Mouse (Mus musculus): ENCODE results near the gene Zfp641. TPM values are rescaled to one million over a fixed set of nuclear protein-coding genes. Genes with fewer than 3 reads are reported as not detected.

Zfp641 gene
- 3.6 TPM for polyA plus RNA-seq (2014; fragmentation: Illumina TruSeq; extraction: RNeasy Lipid Tissue Mini Kit (QIAGEN cat#74804); ENCODE audit: low read depth, low replicate concordance)

DNA sequence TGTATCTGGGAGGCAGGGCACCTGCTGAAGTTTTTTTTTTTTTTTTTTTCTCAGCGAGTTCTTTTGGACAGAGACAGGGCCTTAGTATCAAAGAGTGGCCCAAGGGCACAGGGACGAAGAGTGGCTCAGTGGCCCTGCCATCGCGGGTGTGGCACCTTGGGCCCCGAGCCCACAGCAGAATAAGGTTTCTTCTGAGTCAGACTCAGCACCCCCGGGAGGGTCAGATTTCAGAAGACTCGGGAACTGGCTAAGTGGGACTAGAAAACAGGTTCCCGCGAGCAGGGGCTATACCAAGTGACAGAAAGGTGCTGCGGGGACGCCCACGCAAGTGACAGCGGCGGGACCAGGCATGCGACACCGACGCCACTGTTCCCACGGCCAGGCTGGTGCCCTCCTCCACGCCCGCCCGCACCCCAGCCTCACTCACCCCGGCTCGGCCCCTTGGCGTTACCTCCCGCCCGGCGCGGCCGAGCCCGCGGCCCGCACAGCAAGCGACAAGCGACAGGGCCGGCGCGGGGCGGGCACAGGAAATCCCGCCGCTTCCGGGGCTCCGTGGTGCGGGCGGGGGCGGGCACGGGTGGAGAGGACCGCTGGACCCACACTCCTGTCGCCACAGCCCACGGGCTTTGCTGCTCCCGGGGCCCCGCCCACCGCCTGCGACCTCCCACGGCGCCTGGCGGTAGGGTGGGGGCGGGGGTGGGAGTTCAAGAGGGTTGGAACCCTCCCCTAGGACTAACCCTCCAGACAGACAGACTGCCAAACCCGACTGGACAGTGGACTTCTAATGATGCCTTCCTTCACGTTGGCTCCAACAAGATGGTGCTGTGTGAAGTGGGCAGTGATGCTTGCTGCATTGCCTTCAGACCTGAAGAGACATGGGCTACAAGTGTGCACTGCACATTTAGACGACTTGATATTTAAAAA, at the start of gene Zfp641:
Gene Zfp641 (minus strand): TSS at position 534 of the 924 bp plus-strand sequence.

GRCm38 (mm10) chr15:98340887-98341286, 44.9 kb upstream of the Zfp641 start, which contains the start of gene Olfr284:
Gene Olfr284 (minus strand): TSS chr15:98340987.

GRCm38 (mm10) chr15:98317177-98317724, 21.3 kb upstream of the Zfp641 start, which contains the start of gene Olfr285:
Gene Olfr285 (minus strand): TSS chr15:98317353.

GRCm38 (mm10) chr15:98257193-98257592, 38.8 kb downstream of the Zfp641 start, which contains the start of gene H1fnt:
Gene H1fnt (minus strand): TSS chr15:98257293.

Other genes with a start within 250 kb of the Zfp641 start
- gene Pfkm, start 203.6 kb downstream of the Zfp641 start, polyA plus RNA-seq (2014; fragmentation: Illumina TruSeq; extraction: RNeasy Lipid Tissue Mini Kit (QIAGEN cat#74804); ENCODE audit: low read depth, low replicate concordance) = 21.6 TPM
- gene Senp1, start 202.4 kb downstream of the Zfp641 start, polyA plus RNA-seq (2014; fragmentation: Illumina TruSeq; extraction: RNeasy Lipid Tissue Mini Kit (QIAGEN cat#74804); ENCODE audit: low read depth, low replicate concordance) = 17.6 TPM
- gene Asb8, start 130.5 kb downstream of the Zfp641 start, polyA plus RNA-seq (2014; fragmentation: Illumina TruSeq; extraction: RNeasy Lipid Tissue Mini Kit (QIAGEN cat#74804); ENCODE audit: low read depth, low replicate concordance) = 23.7 TPM
- 0.57 TPM for gene Ccdc184, start 129.0 kb downstream of the Zfp641 start, polyA plus RNA-seq (2014; fragmentation: Illumina TruSeq; extraction: RNeasy Lipid Tissue Mini Kit (QIAGEN cat#74804); ENCODE audit: low read depth, low replicate concordance)
- gene Olfr288, start 100.6 kb downstream of the Zfp641 start, polyA plus RNA-seq (2014; fragmentation: Illumina TruSeq; extraction: RNeasy Lipid Tissue Mini Kit (QIAGEN cat#74804); ENCODE audit: low read depth, low replicate concordance) = not detected
- not detected for gene Gm44579, start 75.2 kb downstream of the Zfp641 start, polyA plus RNA-seq (2014; fragmentation: Illumina TruSeq; extraction: RNeasy Lipid Tissue Mini Kit (QIAGEN cat#74804); ENCODE audit: low read depth, low replicate concordance)
- not detected for gene Olfr287, start 75.1 kb downstream of the Zfp641 start, polyA plus RNA-seq (2014; fragmentation: Illumina TruSeq; extraction: RNeasy Lipid Tissue Mini Kit (QIAGEN cat#74804); ENCODE audit: low read depth, low replicate concordance)
- not detected for gene Olfr286, start 61.7 kb downstream of the Zfp641 start, polyA plus RNA-seq (2014; fragmentation: Illumina TruSeq; extraction: RNeasy Lipid Tissue Mini Kit (QIAGEN cat#74804); ENCODE audit: low read depth, low replicate concordance)
- 15.9 TPM for gene H1fnt, start 38.9 kb downstream of the Zfp641 start, polyA plus RNA-seq (2014; fragmentation: Illumina TruSeq; extraction: RNeasy Lipid Tissue Mini Kit (QIAGEN cat#74804); ENCODE audit: low read depth, low replicate concordance)
- not detected for gene Olfr285, start 21.2 kb upstream of the Zfp641 start, polyA plus RNA-seq (2014; fragmentation: Illumina TruSeq; extraction: RNeasy Lipid Tissue Mini Kit (QIAGEN cat#74804); ENCODE audit: low read depth, low replicate concordance)
- not detected for gene Olfr284, start 44.8 kb upstream of the Zfp641 start, polyA plus RNA-seq (2014; fragmentation: Illumina TruSeq; extraction: RNeasy Lipid Tissue Mini Kit (QIAGEN cat#74804); ENCODE audit: low read depth, low replicate concordance)
- gene Olfr283, start 84.8 kb upstream of the Zfp641 start, polyA plus RNA-seq (2014; fragmentation: Illumina TruSeq; extraction: RNeasy Lipid Tissue Mini Kit (QIAGEN cat#74804); ENCODE audit: low read depth, low replicate concordance) = not detected
- not detected for gene Olfr282, start 135.1 kb upstream of the Zfp641 start, polyA plus RNA-seq (2014; fragmentation: Illumina TruSeq; extraction: RNeasy Lipid Tissue Mini Kit (QIAGEN cat#74804); ENCODE audit: low read depth, low replicate concordance)
- gene Olfr281, start 156.4 kb upstream of the Zfp641 start, polyA plus RNA-seq (2014; fragmentation: Illumina TruSeq; extraction: RNeasy Lipid Tissue Mini Kit (QIAGEN cat#74804); ENCODE audit: low read depth, low replicate concordance) = not detected
- gene OR5BS1P, start 173.7 kb upstream of the Zfp641 start, polyA plus RNA-seq (2014; fragmentation: Illumina TruSeq; extraction: RNeasy Lipid Tissue Mini Kit (QIAGEN cat#74804); ENCODE audit: low read depth, low replicate concordance) = not detected
- not detected for gene Lalba, start 186.6 kb upstream of the Zfp641 start, polyA plus RNA-seq (2014; fragmentation: Illumina TruSeq; extraction: RNeasy Lipid Tissue Mini Kit (QIAGEN cat#74804); ENCODE audit: low read depth, low replicate concordance)
- not detected for gene Olfr279, start 196.2 kb upstream of the Zfp641 start, polyA plus RNA-seq (2014; fragmentation: Illumina TruSeq; extraction: RNeasy Lipid Tissue Mini Kit (QIAGEN cat#74804); ENCODE audit: low read depth, low replicate concordance)
- 45.0 TPM for gene Kansl2, start 238.1 kb upstream of the Zfp641 start, polyA plus RNA-seq (2014; fragmentation: Illumina TruSeq; extraction: RNeasy Lipid Tissue Mini Kit (QIAGEN cat#74804); ENCODE audit: low read depth, low replicate concordance)